Mouse (Mus musculus): ENCODE data around the gene Patj. TPM values are rescaled to one million over a fixed set of nuclear protein-coding genes. Genes with fewer than 3 reads are reported as not detected.

Patj gene
- total and polyA plus RNA-seq, 3 experiments, result 0.19 to 0.46 TPM; not detected in 1

- TF ChIP-seq GABPA (IDR thresholded peaks at IDR 0.05; ENCODE audit: low read depth, low read length) (no peak), EP300 (IDR thresholded peaks at IDR 0.05; ENCODE audit: low read depth in 1 of 2, low read length in 2 of 2) (no peak)
Measured at GRCm38 (mm10) chr4:98733660-98734059, 338.1 kb downstream of the Patj start (continued).

DNA sequence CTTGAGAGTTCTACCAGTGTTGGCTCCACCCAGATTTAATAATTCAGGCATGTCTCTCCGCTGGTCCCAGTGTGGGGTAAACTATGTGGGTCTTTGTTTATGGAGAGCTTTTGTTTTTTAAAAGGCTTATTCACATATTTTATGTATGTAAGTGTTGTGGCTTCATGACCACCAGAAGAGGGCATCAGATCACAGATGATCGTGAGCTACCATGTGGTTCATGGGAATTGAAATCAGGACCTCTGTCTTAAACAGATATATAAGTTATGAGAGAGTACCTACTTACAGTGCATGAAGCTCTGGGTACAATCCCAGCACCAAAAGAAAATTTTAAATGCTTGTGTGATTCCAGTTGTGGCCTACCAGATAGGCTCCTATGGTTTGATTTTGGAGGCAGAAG lies 344.2 kb downstream of the Patj start:
- no peaks in the 10 kb centered on the region for H3K9me3 ChIP-seq (replicated peaks; ENCODE audit: insufficient read depth, low read length)
- H3K9ac ChIP-seq (ENCODE audit: control insufficient read depth, low read depth, low read length, poor library complexity, severe bottlenecking), result no peak overlapping the region
- TF ChIP-seq JUND (IDR thresholded peaks at IDR 0.05; ENCODE audit: low read depth, low read length), result no peak
- TF ChIP-seq GABPA (IDR thresholded peaks at IDR 0.05; ENCODE audit: low read depth, low read length), result no peak
- TF ChIP-seq RAD21 (IDR thresholded peaks at IDR 0.05; ENCODE audit: low read depth, low read length), result peak; percentile 6
- H3K27me3 ChIP-seq (ENCODE audit: control insufficient read depth in 1 of 2, insufficient read depth in 2 of 2, low read length in 2 of 2), result no peaks in the 10 kb centered on the region
- no peak overlapping the region for H3K27ac ChIP-seq (ENCODE audit: control insufficient read depth, low read depth, low read length)
- H3K4me1 ChIP-seq (ENCODE audit: control insufficient read depth in 1 of 2, insufficient read depth in 2 of 2, low read length in 2 of 2), result no peaks in the 10 kb centered on the region
- H3K79me2 ChIP-seq (ENCODE audit: control insufficient read depth, insufficient read depth, low read length, poor library complexity), result no peaks in the 10 kb centered on the region
- H3K36me3 ChIP-seq (ENCODE audit: control insufficient read depth in 1 of 2, insufficient read depth in 2 of 2, low read length in 2 of 2), result no peaks in the 10 kb centered on the region
- H3K4me3 ChIP-seq (ENCODE audit: control insufficient read depth in 1 of 2, insufficient read depth in 1 of 2, low read depth in 2 of 2, low read length in 2 of 2), result no peak overlapping the region
- no peak for DNase-seq (ENCODE audit: low read depth, low spot score)

DNA sequence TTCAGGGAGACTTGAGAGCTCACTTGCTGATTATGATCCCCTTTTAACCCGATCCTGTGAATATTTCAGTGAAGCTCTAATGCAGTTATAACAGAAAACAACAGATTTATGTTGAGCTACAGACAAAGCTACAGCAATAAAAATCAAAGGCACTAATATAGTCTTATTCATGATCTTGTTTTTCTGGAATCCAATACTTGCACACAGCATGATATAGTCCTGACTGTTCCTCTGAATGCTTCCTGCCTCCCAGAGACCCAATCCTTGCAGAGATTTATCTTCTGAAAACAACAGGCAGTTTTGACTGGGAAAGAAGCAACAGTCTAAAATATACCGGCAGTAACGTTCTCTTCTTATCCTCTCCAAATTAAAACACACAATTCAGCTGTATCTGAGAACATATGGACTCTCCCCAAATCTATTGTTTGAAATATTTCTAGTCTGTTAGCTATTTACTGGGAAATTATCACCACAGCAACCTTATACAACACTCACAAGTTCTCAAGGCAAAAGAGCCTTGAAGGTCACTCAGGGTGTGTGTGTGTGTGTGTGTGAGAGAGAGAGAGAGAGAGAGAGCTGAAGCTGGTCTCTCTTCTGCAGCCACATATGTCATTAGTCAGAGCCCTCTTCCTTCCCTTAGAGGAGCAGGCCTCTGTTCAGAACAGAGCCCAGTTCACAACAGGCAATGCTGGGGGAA lies 347.8 kb downstream of the Patj start:
- no peaks in the 10 kb centered on the region for H3K4me1 ChIP-seq (ENCODE audit: control insufficient read depth in 1 of 2, insufficient read depth in 2 of 2, low read length in 2 of 2)
- H3K79me2 ChIP-seq (ENCODE audit: control insufficient read depth, insufficient read depth, low read length, poor library complexity), result no peaks in the 10 kb centered on the region
- H3K9ac ChIP-seq (ENCODE audit: control insufficient read depth, low read depth, low read length, poor library complexity, severe bottlenecking), result no peak overlapping the region
- TF ChIP-seq POLR2AphosphoS2 (IDR thresholded peaks at IDR 0.05; ENCODE audit: low read length), result no peak
- TF ChIP-seq CHD1 (IDR thresholded peaks at IDR 0.05; ENCODE audit: low read depth, low read length), result no peak
- no peak for TF ChIP-seq BHLHE40 (IDR thresholded peaks at IDR 0.05; ENCODE audit: borderline replicate concordance, low read depth, low read length)
- TF ChIP-seq GABPA (IDR thresholded peaks at IDR 0.05; ENCODE audit: low read depth, low read length), result no peak
- TF ChIP-seq ELF1 (IDR thresholded peaks at IDR 0.05; ENCODE audit: low read depth, low read length), result no peak
- TF ChIP-seq SIN3A (IDR thresholded peaks at IDR 0.05; ENCODE audit: low read length), result no peak
- no peak for TF ChIP-seq POLR2AphosphoS5 (IDR thresholded peaks at IDR 0.05; ENCODE audit: borderline replicate concordance, low read depth, low read length)
- TF ChIP-seq SMC3 (IDR thresholded peaks at IDR 0.05; ENCODE audit: low read depth, low read length), result no peak
- no peak for TF ChIP-seq UBTF (IDR thresholded peaks at IDR 0.05; ENCODE audit: borderline replicate concordance, insufficient read depth, low read depth, low read length)
- no peak for TF ChIP-seq MXI1 (IDR thresholded peaks at IDR 0.05; ENCODE audit: low read depth, low read length)
- TF ChIP-seq TBP (IDR thresholded peaks at IDR 0.05; ENCODE audit: low read depth, low read length), result no peak
- no peak for TF ChIP-seq MAX (IDR thresholded peaks at IDR 0.05; ENCODE audit: low read length)
- no peak for TF ChIP-seq RCOR1 (IDR thresholded peaks at IDR 0.05; ENCODE audit: low read depth, low read length)
- TF ChIP-seq POLR2A (IDR thresholded peaks at IDR 0.05; ENCODE audit: control insufficient read depth in 1 of 2, insufficient read depth in 1 of 2, low read depth in 1 of 2, low read length in 2 of 2, poor library complexity in 1 of 2), result no peak
- no peak for TF ChIP-seq MEF2A (IDR thresholded peaks at IDR 0.05; ENCODE audit: extremely low read depth, insufficient replicate concordance, low read depth, low read length, poor library complexity, severe bottlenecking)
- TF ChIP-seq USF1 (IDR thresholded peaks at IDR 0.05; ENCODE audit: low read depth, low read length), result no peak
- no peak for DNase-seq (ENCODE audit: low read depth, low spot score)
- H3K9me3 ChIP-seq (replicated peaks; ENCODE audit: insufficient read depth, low read length), result no peaks in the 10 kb centered on the region
- no peak overlapping the region for H3K27ac ChIP-seq (ENCODE audit: control insufficient read depth, low read depth, low read length)
- H3K36me3 ChIP-seq (ENCODE audit: control insufficient read depth in 1 of 2, insufficient read depth in 2 of 2, low read length in 2 of 2), result no peaks in the 10 kb centered on the region
- H3K4me3 ChIP-seq (ENCODE audit: control insufficient read depth in 1 of 2, insufficient read depth in 1 of 2, low read depth in 2 of 2, low read length in 2 of 2), result no peak overlapping the region
- no peaks in the 10 kb centered on the region for H3K27me3 ChIP-seq (ENCODE audit: control insufficient read depth in 1 of 2, insufficient read depth in 2 of 2, low read length in 2 of 2)
